Mouse (Mus musculus) heart, embryonic 14.5 days (tissue): Measurements from ENCODE around the gene B4galt3. TPM values are rescaled to one million over a fixed set of nuclear protein-coding genes. Genes with fewer than 3 reads are reported as not detected.

Source experiments
- polyA plus RNA-seq: library from polyadenylated mRNA; unstranded; fragments of >200 nt; fragmentation: Nextera tagmentation; extraction: Ambion mirVana; gene quantifications from 2 replicates; pipeline ENCODE4 v1.2.1, GENCODE M21; 2014

The B4galt3 gene
- polyA plus RNA-seq, 1 experiment from 2014 or later: 55.6 TPM

Other genes starting within 250 kb of the B4galt3 start
- gene Fcgr3, start 205.4 kb upstream of the B4galt3 start, polyA plus RNA-seq: 9.7 and 9.8 TPM in 2 replicates
- gene Cfap126, start 156.4 kb upstream of the B4galt3 start, polyA plus RNA-seq: 3.0 and 4.7 TPM in 2 replicates
- 622 and 642 TPM in 2 replicates for gene Sdhc, start 119.7 kb upstream of the B4galt3 start, polyA plus RNA-seq
- not detected in 2 replicates for gene Mpz, start 119.6 kb upstream of the B4galt3 start, polyA plus RNA-seq
- 58.8 TPM in 2 replicates for gene Pcp4l1, start 74.1 kb upstream of the B4galt3 start, polyA plus RNA-seq
- 0.28 and 0.32 TPM in 2 replicates for gene Nr1i3, start 56.4 kb upstream of the B4galt3 start, polyA plus RNA-seq
- gene Tomm40l, start 47.8 kb upstream of the B4galt3 start, polyA plus RNA-seq: 54.2 and 58.4 TPM in 2 replicates
- gene Apoa2, start 45.3 kb upstream of the B4galt3 start, polyA plus RNA-seq: 5.3 TPM in 2 replicates
- 30.1 and 37.7 TPM in 2 replicates for gene Fcer1g, start 36.0 kb upstream of the B4galt3 start, polyA plus RNA-seq
- 2.8 and 3.0 TPM in 2 replicates for gene Adamts4, start 19.9 kb upstream of the B4galt3 start, polyA plus RNA-seq
- gene Ndufs2, start 18.9 kb upstream of the B4galt3 start, polyA plus RNA-seq: 541 and 561 TPM in 2 replicates
- gene Ppox, start 10.9 kb downstream of the B4galt3 start, polyA plus RNA-seq: 42.9 and 44.8 TPM in 2 replicates
- 43.2 and 45.5 TPM in 2 replicates for gene Usp21, start 17.7 kb downstream of the B4galt3 start, polyA plus RNA-seq
- gene Ufc1, start 24.7 kb downstream of the B4galt3 start, polyA plus RNA-seq: 96.0 and 111 TPM in 2 replicates
- gene Dedd, start 58.8 kb downstream of the B4galt3 start, polyA plus RNA-seq: 31.4 and 42.4 TPM in 2 replicates
- 28.4 and 31.8 TPM in 2 replicates for gene Nit1, start 75.3 kb downstream of the B4galt3 start, polyA plus RNA-seq
- gene Pfdn2, start 75.3 kb downstream of the B4galt3 start, polyA plus RNA-seq: 34.3 and 42.2 TPM in 2 replicates
- 0.63 and 1.0 TPM in 2 replicates for gene Klhdc9, start 90.5 kb downstream of the B4galt3 start, polyA plus RNA-seq
- 0.12 TPM in 1 of 2 replicates, not detected in the other for gene Nectin4, start 99.8 kb downstream of the B4galt3 start, polyA plus RNA-seq
- 0.54 and 0.62 TPM in 2 replicates for gene Arhgap30, start 118.6 kb downstream of the B4galt3 start, polyA plus RNA-seq
- gene Usf1, start 141.0 kb downstream of the B4galt3 start, polyA plus RNA-seq: 46.7 and 58.5 TPM in 2 replicates
- gene Tstd1, start 148.5 kb downstream of the B4galt3 start, polyA plus RNA-seq: 1.5 and 2.1 TPM in 2 replicates
- 70.9 and 74.7 TPM in 2 replicates for gene F11r, start 167.2 kb downstream of the B4galt3 start, polyA plus RNA-seq
- 12.9 and 14.4 TPM in 2 replicates for gene Alyref2, start 233.2 kb downstream of the B4galt3 start, polyA plus RNA-seq